Mouse (Mus musculus): ENCODE measurements around the gene Eif3f. TPM values are rescaled to one million over a fixed set of nuclear protein-coding genes. Genes with fewer than 3 reads are reported as not detected.

Gene Eif3f
- polyA plus RNA-seq, 1 experiment from 2014 or later: 79.4 TPM

Other genes with a start within 250 kb of the Eif3f start
- not detected in 2 replicates for gene Olfr512, start 221.1 kb upstream of the Eif3f start, polyA plus RNA-seq (2015; fragmentation: Nextera tagmentation; extraction: Ambion mirVana)
- gene Olfr513, start 183.4 kb upstream of the Eif3f start, polyA plus RNA-seq (2015; fragmentation: Nextera tagmentation; extraction: Ambion mirVana): not detected in 2 replicates
- not detected in 2 replicates for gene Olfr514, start 108.4 kb upstream of the Eif3f start, polyA plus RNA-seq (2015; fragmentation: Nextera tagmentation; extraction: Ambion mirVana)
- not detected in 2 replicates for gene Olfr516, start 83.9 kb upstream of the Eif3f start, polyA plus RNA-seq (2015; fragmentation: Nextera tagmentation; extraction: Ambion mirVana)
- not detected in 2 replicates for gene Olfr517, start 62.0 kb upstream of the Eif3f start, polyA plus RNA-seq (2015; fragmentation: Nextera tagmentation; extraction: Ambion mirVana)
- not detected in 2 replicates for gene Olfr518, start 49.4 kb upstream of the Eif3f start, polyA plus RNA-seq (2015; fragmentation: Nextera tagmentation; extraction: Ambion mirVana)
- gene Olfr519, start 40.0 kb upstream of the Eif3f start, polyA plus RNA-seq (2015; fragmentation: Nextera tagmentation; extraction: Ambion mirVana): not detected in 2 replicates
- 1.0 and 1.1 TPM in 2 replicates for gene Nlrp10, start 4.2 kb upstream of the Eif3f start, polyA plus RNA-seq (2015; fragmentation: Nextera tagmentation; extraction: Ambion mirVana)
- gene Tub, start 15.9 kb downstream of the Eif3f start, polyA plus RNA-seq (2015; fragmentation: Nextera tagmentation; extraction: Ambion mirVana): 1.3 and 1.7 TPM in 2 replicates
- gene Ric3, start 148.9 kb downstream of the Eif3f start, polyA plus RNA-seq (2015; fragmentation: Nextera tagmentation; extraction: Ambion mirVana): 1.5 and 1.8 TPM in 2 replicates
- 11.8 and 13.3 TPM in 2 replicates for gene Lmo1, start 240.8 kb downstream of the Eif3f start, polyA plus RNA-seq (2015; fragmentation: Nextera tagmentation; extraction: Ambion mirVana)